In the genomic region with DNA sequence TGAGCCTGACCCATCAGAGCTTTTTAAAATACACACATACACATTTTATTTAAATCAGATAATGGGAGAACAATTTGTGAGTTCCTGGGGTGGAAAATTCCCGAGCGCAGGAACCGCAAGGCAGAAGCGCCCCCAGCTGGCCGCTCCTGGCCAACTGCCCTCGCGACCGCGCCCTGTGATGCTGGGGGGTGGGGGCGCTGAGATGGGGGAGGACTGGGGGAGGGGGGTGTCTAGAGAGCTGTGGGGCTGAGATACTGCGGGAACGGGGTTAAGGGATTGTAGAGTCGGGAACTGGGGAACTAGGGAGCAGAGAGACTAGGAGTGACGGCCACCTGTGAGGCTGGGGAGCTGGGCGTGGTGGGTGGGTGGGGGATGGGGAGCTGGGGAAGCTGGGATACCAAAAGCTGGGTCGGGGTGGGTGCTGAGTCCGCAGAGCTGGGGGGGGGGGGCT, we compare ENCODE assay signal across 8 mouse cellular contexts. TPM values are rescaled to one million over a fixed set of nuclear protein-coding genes. Genes with fewer than 3 reads are reported as not detected.
A peak's percentile ranks its signal among the peaks of the same experiment; 100 is the strongest.
DNase-seq lines count a peak whose midpoint lies in the region; ATAC-seq and TF ChIP-seq lines count a peak whose summit lies in the region.

No protein-coding gene starts in this region.

- H3K9me3 ChIP-seq in hindbrain, postnatal 0 days (ENCODE audit: low read length), result no peaks in the 10 kb centered on the region
- H3K9me3 ChIP-seq in midbrain, embryonic 10.5 days (replicated peaks), result no peaks in the 10 kb centered on the region
- H3K9me3 ChIP-seq in stomach, embryonic 15.5 days, result no peaks in the 10 kb centered on the region

- no peaks in the 10 kb centered on the region for H3K27me3 ChIP-seq in hindbrain, postnatal 0 days (ENCODE audit: insufficient read depth, low read length)
- peaks cover 33% of the 10 kb centered on the region; the same call in 1 of the 2 replicates for H3K27me3 ChIP-seq in midbrain, embryonic 10.5 days (ENCODE audit: low read depth, poor library complexity, severe bottlenecking)
- no peaks in the 10 kb centered on the region for H3K27me3 ChIP-seq in stomach, embryonic 15.5 days (replicated peaks)

- intact Hi-C loops in left cerebral cortex, postnatal 14 days (cut with DNase I), result loop anchor here (5.0 to 10.0 kb wide), 3 partner anchors 113 to 275 kb away; a partner anchor contains a TSS

- under 1% methylated on average over 17 of the region's 17 CpGs for WGBS in hindbrain, postnatal 0 days
- 0% methylated on average over 14 of the region's 17 CpGs for WGBS in midbrain, embryonic 10.5 days
- 1% methylated on average over 16 of the region's 17 CpGs for whole genome bisulfite sequencing in stomach, embryonic 15.5 days

- TF ChIP-seq CTCF in hindbrain, postnatal 0 days (IDR thresholded peaks at IDR 0.05; ENCODE audit: low read depth), result peak; percentile 63

- H3K4me3 ChIP-seq in hindbrain, postnatal 0 days (ENCODE audit: low read length), result peak overlapping the region; percentile 38
- peak overlapping the region; percentile 60 for H3K4me3 ChIP-seq in midbrain, embryonic 10.5 days
- peak overlapping the region; percentile 40 for H3K4me3 ChIP-seq in stomach, embryonic 15.5 days (replicated peaks)

- H3K4me2 ChIP-seq in hindbrain, postnatal 0 days (ENCODE audit: low read depth, low read length), result peak overlapping the region; percentile 72
- H3K4me2 ChIP-seq in stomach, embryonic 15.5 days, result peak overlapping the region; percentile 75

- H3K9ac ChIP-seq in hindbrain, postnatal 0 days (replicated peaks; ENCODE audit: low read length), result 0 out of 2 replicates have a peak overlapping the region, but pooled peaks have one; percentile 30
- no peak overlapping the region for H3K9ac ChIP-seq in stomach, embryonic 15.5 days

- peak; percentile 67 for ATAC-seq in hindbrain, postnatal 0 days
- peak; percentile 17 for ATAC-seq in stomach, embryonic 15.5 days (ENCODE audit: insufficient read depth, low FRiP score, low read depth)
- ATAC-seq in erythroblast, adult 5-6 weeks (replicated peaks; ENCODE audit: low FRiP score, poor library complexity, severe bottlenecking), result no peak

- DNase-seq in adipocyte (ENCODE audit: low spot score), result peak; percentile 69
- DNase-seq in cerebellum, postnatal 14 days, result peak; percentile 87 to 90
- peak; percentile 24 to 46 for DNase-seq in gastrocnemius, adult 8-10 months (ENCODE audit: low spot score in 2 of 2)
- peak; percentile 82 for DNase-seq in hindbrain, postnatal 0 days (ENCODE audit: low spot score)
- DNase-seq in left cerebral cortex, postnatal 14 days (ENCODE audit: low spot score in 2 of 2), result peak; percentile 57 to 73
- DNase-seq in midbrain, embryonic 10.5 days (ENCODE audit: low spot score), result peak; percentile 73

- H3K36me3 ChIP-seq in hindbrain, postnatal 0 days (ENCODE audit: insufficient read depth, low read length), result no peaks in the 10 kb centered on the region
- no peaks in the 10 kb centered on the region for H3K36me3 ChIP-seq in midbrain, embryonic 10.5 days
- no peaks in the 10 kb centered on the region for H3K36me3 ChIP-seq in stomach, embryonic 15.5 days

- peaks cover 7% of the 10 kb centered on the region for H3K4me1 ChIP-seq in hindbrain, postnatal 0 days (ENCODE audit: insufficient read depth, low read length)
- H3K4me1 ChIP-seq in midbrain, embryonic 10.5 days, result peaks cover 35% of the 10 kb centered on the region
- peaks cover 15% of the 10 kb centered on the region for H3K4me1 ChIP-seq in stomach, embryonic 15.5 days

- peak overlapping the region; percentile 32; the same call in 1 of the 2 replicates for H3K27ac ChIP-seq in hindbrain, postnatal 0 days
- peak overlapping the region; percentile 83 for H3K27ac ChIP-seq in midbrain, embryonic 10.5 days (replicated peaks)
- peak overlapping the region; percentile 63; the same call in 1 of the 2 replicates for H3K27ac ChIP-seq in stomach, embryonic 15.5 days

RNA-seq across cellular contexts. Expression of a gene that starts 33.2 kb away (rescaled TPM):
- total RNA-seq in gastrocnemius, adult 8-10 months (2022), result 1 to 10 TPM; 2.2 to 3.7 (median 3.2) TPM
- 7.4 and 11.9 TPM in 2 replicates for total RNA-seq in hindbrain, postnatal 0 days (2014; rRNA removed)
- polyA plus RNA-seq in hindbrain, postnatal 0 days (2015; fragmentation: Nextera tagmentation; extraction: Ambion mirVana), result 7.7 and 8.1 TPM in 2 replicates
- total RNA-seq in left cerebral cortex, postnatal 14 days (2021), result 1 to 10 TPM; 6.7 to 9.2 TPM
- 8.2 and 8.6 TPM in 2 replicates for polyA plus RNA-seq in midbrain, embryonic 10.5 days (2016; fragmentation: Nextera tagmentation; extraction: Ambion mirVana)
- polyA plus RNA-seq in stomach, embryonic 15.5 days (2015; fragmentation: Nextera tagmentation; extraction: Ambion mirVana), result 8.8 and 9.3 TPM in 2 replicates
- total RNA-seq in erythroblast, adult 5-6 weeks (2015; ENCODE audit: low replicate concordance), result not detected in 2 replicates
- 0.56 TPM in 1 of 2 replicates, not detected in the other for total RNA-seq in erythroblast, adult 5-6 weeks (2017; ENCODE audit: low replicate concordance)

RNA-seq across cellular contexts. Expression of a gene that starts 40.3 kb away (rescaled TPM):
- total RNA-seq in gastrocnemius, adult 8-10 months (2022), result 10 to 100 TPM; 18.3 to 23.2 (median 21.5) TPM
- 76.4 and 84.2 TPM in 2 replicates for total RNA-seq in hindbrain, postnatal 0 days (2014; rRNA removed)
- polyA plus RNA-seq in hindbrain, postnatal 0 days (2015; fragmentation: Nextera tagmentation; extraction: Ambion mirVana), result 56.1 and 59.9 TPM in 2 replicates
- 100 to 1,000 TPM; 115 TPM for total RNA-seq in left cerebral cortex, postnatal 14 days (2021)
- 23.9 and 28.4 TPM in 2 replicates for polyA plus RNA-seq in midbrain, embryonic 10.5 days (2016; fragmentation: Nextera tagmentation; extraction: Ambion mirVana)
- 19.7 and 22.5 TPM in 2 replicates for polyA plus RNA-seq in stomach, embryonic 15.5 days (2015; fragmentation: Nextera tagmentation; extraction: Ambion mirVana)
- not detected in 2 replicates for total RNA-seq in erythroblast, adult 5-6 weeks (2015; ENCODE audit: low replicate concordance)
- total RNA-seq in erythroblast, adult 5-6 weeks (2017; ENCODE audit: low replicate concordance), result 2.0 TPM in 1 of 2 replicates, not detected in the other

Comparison
In these comparisons a context has a peak if more than half of its experiments do, and no peak if none do; other contexts are left out.
1. DNase-seq: peak in every context shown above with its lines; median percentile 88 in cerebellum, postnatal 14 days; 82 in hindbrain, postnatal 0 days; 73 in midbrain, embryonic 10.5 days; 69 in adipocyte; 65 in left cerebral cortex, postnatal 14 days; 35 in gastrocnemius, adult 8-10 months.
2. H3K27ac ChIP-seq: peak in every context shown above with its lines; median percentile 83 in midbrain, embryonic 10.5 days; 63 in stomach, embryonic 15.5 days; 32 in hindbrain, postnatal 0 days.
3. RNA of a gene that starts 40.3 kb away (total RNA-seq): 115 TPM in left cerebral cortex, postnatal 14 days, 76.4 to 84.2 TPM in hindbrain, postnatal 0 days and 18.3 to 23.2 TPM in gastrocnemius, adult 8-10 months; 2.0 TPM in erythroblast, adult 5-6 weeks; every median in the first group is over 4 times any median in the second.
4. Peak in every context shown above with its lines, with median percentiles within 50 percentile points of each other: H3K4me3 ChIP-seq.